Mouse (Mus musculus): Measurements from ENCODE around the gene Pde8b. TPM values are rescaled to one million over a fixed set of nuclear protein-coding genes. Genes with fewer than 3 reads are reported as not detected.

The Pde8b gene
- total RNA-seq, 2 experiments from 2014 or later = 4.8 to 6.1 TPM

DNA sequence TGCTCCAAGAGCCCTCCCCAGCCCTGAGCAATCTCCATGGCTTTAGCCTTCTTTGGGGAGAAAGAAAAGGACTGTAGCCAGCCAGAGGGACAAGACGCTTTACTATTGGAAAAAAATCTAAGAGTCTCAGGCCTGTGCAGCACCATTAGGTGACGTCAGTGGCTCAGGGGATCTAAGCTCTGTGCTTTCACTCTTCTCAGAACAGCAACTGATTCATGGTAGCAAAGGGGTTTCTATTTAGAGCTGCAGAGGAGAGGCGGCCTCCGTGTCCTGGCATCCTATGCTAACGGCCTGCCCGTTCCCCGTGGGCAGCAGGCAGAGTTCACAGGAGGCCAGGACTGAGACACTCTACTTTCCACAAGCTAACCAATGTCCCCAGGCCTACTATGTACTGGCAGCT is 169.1 kb downstream of the Pde8b start:
- DNase-seq = no peak

DNA sequence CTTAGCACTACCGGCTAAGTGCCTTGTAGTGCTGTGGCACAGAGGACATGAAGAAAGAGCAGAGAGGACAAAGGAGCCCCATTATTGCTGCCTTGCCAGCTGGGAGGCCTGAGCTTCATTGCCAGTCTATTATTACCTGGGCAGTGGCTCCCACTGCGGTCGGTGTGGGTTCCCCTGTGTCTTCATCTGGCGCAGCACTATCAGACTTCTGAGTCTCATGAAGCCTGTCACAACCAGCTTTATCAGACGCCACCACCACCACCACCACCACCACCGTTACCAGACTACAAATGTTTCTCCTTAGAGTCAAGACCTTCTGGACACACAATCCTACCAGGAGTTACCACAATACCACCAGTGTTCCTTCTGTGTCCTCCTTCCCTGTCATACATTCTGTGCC is 171.6 kb downstream of the Pde8b start:
- no peak for DNase-seq

DNA sequence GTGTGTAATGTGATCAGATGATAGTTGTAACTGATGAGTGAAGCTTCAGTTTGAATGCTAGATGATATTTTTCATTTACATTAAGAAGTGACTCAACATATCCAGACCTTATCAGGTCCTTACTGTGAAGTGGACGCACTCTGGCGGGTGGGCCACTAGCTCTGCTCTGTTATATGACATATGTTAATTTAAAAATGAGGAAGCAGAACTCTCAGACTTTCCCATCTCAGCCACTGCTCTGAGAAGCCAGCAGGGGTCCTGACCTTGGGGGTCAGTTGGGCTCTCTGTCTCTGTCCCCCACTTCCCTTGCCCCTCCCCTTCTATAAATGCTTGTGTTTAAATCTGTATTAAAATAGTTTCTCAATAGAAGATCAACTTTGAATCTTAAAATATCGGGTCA is 172.4 kb downstream of the Pde8b start:
- no peak for DNase-seq

DNA sequence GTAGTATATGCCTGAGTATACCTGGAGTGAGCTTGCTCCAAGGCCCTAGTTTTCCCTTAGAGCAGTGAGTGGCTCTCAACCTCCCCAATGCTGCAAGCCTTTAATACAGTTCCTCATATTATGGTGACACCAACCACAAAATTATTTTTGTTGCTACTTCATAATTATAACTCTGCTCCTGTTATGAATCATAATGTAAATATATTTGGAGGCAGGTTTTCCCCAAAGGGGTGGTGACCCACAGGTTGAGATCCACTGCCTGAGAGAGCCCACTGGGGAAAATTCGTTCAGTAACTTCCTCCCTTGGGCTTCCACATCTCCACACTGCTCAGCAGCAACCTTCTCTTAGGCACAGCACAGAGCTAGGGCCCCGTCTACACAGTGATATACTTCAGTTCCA is 174.0 kb downstream of the Pde8b start:
- no peak for DNase-seq

DNA sequence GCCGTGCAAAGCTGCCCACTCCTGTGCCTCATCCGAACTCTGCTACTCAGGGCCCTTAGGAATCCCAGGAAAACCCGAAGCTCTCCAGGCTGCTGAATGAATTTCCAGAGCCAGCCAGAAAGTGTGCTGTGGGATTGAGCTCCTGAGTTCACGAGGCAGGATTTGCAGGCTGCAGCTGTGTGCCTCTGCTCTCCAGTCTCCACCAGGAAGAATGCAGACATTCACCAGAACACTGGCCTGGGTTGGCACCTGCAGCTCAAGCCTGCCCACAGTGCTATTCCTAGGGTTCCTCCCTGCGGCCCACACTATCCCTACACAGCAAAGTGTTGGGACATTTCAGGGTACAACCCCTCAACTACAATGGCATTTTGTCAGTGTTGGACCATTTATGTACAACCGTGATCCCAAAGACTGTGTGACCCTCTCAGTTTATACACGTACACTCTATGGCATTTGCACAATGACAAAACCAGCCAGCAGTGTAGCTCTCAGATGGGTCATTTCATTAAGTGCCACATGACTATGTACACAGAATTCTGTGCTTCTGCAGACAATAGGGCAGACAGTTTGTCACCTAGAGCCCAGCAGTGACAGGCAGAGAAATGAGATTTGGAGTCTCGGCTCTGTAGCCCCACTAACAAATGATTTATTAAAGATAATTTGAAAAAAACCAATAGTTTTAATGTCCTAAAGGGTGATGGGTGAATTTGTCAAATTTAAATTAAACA is 176.5 kb downstream of the Pde8b start:
- DNase-seq = no peak

DNA sequence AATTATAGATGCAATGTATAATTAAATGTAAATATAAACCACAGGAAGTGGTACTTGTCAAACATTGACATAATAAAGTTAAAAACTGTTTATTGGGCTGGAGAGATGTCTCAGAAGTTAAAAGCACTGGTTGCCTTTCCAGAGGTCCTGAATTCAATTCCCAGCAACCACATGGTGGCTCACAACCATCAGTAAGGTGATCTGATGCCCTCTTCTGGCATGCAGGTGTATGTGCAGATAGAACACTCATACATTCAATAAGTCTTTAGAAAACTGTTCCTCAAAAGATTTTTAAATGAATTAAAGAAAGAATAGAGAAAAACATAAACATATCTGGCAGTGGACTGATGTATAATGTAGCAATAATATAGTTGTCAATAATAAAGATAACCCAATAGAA is 179.9 kb downstream of the Pde8b start:
- no peak for DNase-seq

DNA sequence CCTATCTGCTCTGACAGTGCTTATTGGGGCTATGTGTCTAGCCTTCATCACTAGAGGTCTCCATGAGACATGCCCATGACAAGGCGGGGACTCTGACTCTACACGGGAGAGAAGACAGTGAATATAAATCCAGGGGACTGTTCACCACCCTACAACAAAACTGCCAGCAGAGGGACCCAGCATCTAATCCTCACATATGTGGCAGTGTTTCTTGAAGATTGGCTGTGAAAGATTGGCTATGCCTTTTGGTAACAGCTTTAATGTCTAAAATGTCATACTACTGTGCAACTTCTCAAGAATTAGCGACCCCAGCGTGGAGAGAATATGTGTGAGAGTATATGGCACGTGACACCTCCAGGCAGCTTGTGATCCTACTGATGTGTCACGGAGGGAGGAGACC is 182.3 kb downstream of the Pde8b start:
- DNase-seq = no peak

DNA sequence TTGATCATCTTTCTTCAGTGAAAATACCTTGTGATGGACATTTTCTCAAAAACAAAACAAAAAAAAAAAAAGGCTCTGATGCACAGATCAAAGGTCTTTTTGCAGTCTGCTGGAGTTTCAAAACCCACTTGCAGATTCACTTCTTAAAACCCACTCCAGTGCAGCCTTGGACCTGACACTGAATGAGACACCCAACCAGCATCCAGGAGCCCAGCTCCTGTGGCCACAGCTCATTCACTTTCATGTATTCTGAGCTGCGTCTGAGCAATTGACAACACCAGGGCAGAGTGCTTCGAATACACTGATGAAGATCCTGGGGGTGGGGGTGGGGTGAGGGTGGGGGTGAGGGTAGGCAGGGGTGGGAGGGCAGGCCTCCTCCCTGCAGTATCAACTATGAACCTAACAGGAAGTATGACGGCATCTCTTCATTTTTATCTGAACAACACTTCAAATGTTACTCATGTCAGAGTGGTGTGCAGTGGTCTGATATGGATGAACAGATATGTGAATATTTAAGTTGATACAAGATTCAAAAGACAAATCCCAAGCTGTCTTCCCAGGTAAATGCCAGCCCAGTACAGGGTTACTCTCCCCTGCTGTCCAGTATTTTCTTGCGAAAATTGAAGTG is 186.6 kb downstream of the Pde8b start:
- DNase-seq = no peak

DNA sequence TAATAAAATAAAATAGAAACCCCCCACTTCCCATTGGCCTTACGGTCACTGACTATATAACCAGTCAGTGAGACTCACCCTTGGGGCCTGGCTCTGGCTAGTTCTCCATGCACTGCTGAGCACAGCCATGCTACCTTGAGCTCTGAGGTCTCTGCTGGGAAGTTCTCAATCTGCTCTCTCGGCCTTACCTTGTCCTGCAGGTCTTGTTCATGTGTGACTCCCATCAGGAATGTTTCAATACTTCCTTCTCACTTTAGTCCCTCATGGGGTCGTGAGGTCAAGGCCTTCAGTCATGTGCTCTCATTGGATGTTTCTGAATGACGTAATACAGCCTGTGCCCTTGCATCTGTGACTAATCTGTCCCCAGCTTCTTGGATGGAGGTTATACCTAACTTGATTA is 191.3 kb downstream of the Pde8b start:
- DNase-seq = no peak

DNA sequence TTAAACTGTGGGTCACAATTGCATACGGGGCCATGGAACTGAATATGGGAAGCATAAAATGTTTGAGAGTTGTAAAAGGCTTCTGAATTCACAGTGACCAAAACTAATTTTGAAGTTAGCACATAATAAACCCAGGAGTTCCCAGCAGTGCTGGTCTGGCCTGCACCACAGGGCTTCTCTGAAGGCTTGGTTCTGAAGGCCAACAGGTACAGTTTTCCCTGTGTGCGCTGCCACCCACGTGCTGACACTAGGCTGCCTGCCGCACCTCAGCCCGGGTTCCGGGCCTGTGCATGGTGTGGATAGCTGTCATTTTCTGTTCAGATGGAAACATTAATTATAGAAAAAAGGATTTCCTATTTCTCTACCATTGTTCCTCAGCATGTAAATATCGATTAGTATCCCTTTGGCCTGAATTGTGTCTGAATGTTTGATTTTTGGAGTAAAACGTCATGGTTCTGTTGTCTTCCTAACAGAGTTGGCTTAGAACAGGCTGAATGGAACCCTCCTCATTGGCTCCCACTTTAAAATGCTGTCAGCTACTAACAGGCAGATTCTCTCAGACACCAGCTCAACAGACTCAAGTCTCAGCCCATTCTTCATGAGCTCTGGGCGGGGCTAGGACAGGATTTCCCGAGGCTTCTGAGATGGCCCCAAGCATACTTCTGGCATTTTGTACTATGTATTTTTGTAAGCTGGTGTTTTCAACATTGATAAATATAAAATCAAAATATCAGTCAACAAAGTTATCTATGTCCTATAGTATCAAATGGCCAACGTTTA is 193.4 kb downstream of the Pde8b start:
- no peak for DNase-seq

DNA sequence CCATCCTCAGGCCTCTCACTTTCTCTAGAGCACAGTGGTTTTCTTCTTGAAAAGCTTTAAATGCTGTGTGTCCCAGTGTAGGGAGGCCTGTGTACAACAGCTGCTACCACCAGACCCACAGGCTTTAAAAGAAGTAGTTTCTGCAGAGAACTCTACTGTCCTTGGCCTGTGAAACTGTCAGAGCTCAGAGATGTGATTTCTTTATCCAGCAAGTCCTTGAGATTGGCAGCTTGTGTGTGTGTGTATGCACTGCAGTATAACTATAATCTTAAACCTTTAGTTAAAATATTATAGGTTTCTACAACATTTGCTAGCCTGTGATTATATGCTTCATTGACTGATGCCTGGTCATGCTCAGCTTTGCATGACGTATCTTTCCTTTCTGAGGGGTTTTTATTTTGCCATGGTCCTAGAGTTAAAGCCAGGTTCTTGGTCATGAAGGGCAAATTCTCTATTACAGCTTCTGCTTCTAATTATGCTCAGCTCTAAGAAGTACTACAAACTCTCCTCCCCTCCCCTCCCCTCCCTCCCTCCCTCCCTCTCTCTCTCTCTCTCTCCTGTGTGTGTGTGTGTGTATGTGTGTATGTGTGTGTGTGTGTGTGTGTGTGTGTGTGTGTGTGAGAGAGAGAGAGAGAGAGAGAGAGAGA is 194.3 kb downstream of the Pde8b start:
- DNase-seq = no peak

DNA sequence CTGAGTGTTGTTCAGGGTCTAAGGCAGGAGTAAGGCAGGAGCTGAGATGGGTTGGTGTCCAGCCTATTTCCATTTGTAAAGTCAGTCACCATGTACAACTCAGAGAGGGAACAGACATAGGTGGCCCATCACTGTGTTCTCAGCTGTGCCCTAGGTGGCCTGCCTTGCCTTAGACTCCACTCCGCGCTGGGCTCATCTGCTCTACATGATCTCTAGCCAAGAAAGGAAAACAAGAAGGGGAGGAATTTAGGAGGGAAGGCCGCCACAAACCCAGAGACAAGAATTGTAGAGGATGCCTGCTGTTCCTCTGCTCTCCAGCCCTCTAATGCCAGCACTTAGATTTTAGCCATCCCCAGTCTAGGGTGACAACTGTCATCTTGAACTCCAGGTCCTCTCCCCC is 197.7 kb downstream of the Pde8b start:
- no peak for DNase-seq

DNA sequence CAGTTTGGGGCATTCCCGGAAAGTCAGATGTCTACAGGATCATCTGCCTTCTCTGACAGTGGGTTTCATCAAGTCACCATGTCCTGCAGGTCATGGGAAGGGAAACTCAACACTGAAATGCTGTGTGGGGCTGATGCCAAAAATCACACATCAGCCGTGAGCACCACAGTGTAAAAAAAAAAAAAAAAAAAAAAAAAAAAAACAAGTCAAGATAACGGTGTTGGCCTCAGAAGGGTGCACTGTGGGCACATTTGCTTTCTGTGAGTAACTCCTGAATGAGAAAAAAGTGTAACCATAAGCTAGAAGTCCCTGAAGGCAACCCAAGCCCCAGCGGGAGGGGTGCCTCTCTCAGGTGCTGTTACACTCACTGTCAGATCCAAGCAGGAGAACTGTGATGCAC is 199.7 kb downstream of the Pde8b start:
- no peak for DNase-seq

DNA sequence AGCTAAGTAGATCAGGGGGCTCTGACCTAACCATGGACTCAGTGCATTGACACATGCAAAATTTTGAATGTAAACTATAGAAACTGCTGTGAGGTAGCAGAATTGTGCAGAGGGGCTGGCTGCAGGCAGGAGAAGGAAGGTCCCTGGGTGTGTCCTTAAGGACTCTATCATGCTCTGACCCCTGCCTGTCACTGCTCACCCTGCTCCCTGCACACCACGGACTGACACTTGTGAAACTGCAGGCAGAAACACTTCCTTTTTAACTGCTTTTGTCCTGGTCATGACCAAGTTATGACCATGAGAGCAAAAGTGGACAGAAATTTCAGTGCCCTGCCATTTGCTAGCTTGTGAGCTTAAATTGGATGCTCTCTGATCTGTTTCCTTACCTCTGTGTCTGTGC is 206.0 kb downstream of the Pde8b start:
- no peak for DNase-seq

DNA sequence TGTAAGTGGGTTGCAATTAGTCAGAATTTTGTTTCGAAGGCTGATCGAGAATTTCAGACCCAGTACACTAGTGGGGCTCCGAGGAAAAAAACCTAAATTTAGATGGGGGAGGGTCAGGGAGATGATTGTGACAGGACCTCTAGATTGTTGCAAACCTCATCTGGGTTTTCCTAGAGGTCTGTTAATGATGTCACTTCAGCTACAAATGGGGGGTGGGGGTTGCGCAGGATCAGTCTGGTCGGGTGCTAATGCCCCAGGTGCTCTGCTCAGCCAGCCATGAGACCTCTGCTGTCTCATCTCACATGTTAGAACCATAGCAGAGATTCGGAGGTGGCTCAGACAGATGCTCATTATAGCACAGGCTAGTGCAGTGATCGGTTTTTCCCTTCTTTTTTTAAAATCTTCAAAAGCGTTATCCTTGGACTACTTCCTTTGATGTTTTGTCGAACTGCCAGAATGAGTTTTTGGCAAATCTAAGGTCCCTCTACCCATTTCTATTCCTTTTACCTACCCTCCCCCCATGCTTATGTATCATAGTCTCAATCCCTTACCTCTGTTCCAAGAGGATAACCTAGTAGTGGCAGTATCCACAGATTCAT is 209.9 kb downstream of the Pde8b start:
- DNase-seq = no peak

DNA sequence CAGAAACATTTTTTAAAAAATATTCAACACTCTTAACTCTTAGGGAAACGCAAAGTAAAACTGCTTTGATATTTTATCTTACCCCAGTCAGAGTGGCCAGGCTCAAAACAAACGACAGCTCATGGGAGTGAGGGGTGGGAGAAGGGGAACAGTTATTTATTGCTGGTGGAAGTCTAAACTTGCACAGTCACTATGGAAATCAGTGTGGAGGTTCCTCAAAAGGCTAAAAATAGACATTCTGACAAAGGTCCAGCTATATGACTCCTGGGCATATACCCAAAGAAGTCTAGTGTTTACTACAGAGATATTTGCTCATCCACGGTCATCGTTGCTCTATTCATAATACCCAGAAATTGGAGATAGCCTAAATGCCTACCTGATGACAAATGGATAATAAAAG is 211.9 kb downstream of the Pde8b start:
- no peak for DNase-seq

DNA sequence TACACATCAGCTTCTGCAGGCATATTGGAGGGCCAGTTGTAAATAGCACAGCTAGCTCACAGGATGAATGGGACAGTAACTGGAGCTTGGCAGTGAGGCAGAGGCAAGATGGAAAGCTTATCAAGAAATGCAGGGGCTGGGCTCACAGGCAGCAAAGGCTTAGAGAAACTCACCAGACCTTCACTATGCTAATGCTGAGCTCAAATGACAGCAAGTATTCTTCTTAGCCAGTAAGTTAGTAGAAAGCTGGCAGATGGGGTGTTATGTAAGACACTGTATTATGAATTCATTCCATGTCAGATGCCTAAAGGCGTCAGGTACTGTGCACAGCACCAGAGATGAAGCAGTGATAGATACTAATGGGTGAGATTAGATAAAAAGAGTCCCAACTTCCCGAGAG is 215.4 kb downstream of the Pde8b start:
- DNase-seq = no peak

DNA sequence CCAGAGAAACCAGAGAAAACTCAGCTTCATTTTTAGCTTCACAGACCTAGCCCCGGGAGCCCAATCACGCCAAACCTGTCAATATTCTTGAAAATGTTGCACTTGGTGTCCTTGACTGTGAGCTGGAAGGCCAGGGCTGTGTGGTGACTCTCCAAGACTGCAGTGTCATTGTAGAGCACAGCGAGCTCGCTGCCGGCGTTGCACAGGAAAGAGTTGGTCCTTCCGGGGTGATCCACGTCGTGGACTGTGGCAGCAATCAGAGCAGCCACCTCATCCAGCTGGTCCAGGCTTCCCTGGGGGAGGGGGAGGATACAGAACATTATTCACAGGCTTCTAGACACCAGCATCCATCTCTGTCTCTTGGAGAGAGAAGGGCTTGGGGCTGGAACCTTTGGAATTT is 216.0 kb downstream of the Pde8b start:
- no peak for DNase-seq

DNA sequence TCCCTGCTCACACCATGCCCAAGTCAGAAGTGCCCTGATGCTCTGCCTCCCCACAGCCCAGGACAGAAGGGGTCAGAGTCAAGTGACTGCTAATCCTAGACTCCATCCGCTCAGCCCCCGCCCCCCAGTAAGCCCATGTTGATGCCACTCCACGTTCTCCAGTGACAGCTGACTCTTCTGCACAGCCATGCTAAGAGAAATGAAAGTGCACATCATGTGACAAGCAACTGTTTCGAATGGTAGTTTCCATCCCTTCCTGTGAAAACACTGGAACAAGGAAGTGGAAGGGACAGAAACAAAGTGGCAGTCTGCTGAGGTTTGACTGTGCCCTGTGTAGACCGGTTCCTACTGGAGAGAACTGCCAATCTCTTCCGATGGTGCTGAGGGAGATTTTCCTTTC is 217.2 kb downstream of the Pde8b start:
- DNase-seq = no peak

DNA sequence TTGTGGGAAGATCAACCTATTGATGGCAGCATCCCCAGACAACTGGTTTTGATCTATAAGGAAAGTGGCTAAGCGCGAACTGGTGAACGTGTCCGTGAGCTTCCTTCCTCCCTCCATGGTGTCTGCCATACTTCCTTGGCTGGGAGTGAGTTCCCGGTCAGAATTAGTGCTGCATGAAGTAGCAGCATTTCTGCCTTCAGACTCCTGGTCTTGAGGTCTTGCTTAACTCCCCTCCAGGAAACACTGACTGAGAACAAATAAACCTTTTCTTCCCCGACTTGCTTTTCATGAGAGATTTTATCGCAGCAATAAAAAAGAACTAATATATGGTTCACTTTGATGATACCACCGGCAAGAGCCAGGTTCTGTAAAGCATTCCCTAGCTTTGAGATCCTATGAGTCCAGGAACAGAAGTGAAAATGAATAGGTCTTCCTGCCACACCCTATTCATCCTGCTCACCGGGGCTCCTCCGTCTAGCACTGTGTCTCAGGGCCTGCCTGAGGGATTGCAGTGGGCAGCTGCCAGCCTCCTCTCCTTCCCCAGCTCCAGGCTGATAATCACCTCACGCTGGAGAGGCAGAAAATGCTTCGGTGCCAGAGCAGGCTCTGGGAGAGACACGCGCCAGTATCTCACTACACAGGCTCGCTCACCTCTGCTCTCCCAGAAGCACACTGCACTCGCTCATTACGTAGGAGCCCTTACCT is 217.9 kb downstream of the Pde8b start:
- no peak for DNase-seq

DNA sequence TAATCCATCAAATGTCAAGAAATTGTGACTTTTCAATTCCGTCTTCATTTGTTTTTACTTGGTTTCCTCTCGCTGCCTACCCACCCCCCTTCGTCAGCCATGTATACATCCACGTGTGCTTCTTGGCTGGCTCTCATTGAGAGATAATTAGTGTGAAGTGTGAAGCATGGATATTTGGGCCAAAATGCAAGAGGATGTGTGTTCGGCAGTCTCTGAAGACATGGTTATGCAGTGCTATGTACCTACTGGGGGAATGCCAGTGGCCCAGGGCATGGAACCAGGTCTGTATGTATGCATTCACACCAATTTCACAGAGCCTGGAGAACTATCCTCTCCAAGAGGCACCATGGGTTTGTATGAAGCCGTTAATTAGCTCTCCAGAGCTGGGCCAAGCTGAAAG is 219.3 kb downstream of the Pde8b start:
- no peak for DNase-seq

DNA sequence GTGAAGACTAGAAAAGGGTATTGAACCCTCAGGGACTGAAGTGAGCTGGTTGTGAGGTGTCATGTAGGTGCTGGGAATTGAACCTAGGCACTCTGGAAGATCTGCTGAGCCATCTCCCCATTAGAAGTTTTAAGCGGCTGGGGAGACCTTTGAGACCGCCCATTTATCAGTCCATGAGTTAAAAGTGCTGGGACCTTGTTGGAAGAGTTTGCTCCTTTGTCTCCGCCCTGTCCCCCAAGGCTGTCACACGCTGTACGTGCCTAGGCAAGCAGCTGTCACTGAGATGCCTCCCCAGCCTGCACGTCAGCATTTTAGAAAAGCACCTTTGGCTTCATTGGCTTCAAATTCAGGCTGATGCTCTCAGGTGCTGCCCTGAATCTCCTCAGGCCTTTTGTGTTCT is 229.9 kb downstream of the Pde8b start:
- no peak for DNase-seq
